Mouse (Mus musculus): ENCODE measurements around the gene Tbc1d15. TPM values are rescaled to one million over a fixed set of nuclear protein-coding genes. Genes with fewer than 3 reads are reported as not detected.

The Tbc1d15 gene
- polyA plus RNA-seq (2014; fragmentation: Illumina TruSeq; extraction: RNeasy Lipid Tissue Mini Kit (QIAGEN cat#74804); ENCODE audit: low read depth, low replicate concordance): 261 TPM

GRCm38 (mm10) chr10:115251088-115251934 lies at the start of gene Tbc1d15:
TSS of gene Tbc1d15 (minus strand) at chr10:115251467.

DNA sequence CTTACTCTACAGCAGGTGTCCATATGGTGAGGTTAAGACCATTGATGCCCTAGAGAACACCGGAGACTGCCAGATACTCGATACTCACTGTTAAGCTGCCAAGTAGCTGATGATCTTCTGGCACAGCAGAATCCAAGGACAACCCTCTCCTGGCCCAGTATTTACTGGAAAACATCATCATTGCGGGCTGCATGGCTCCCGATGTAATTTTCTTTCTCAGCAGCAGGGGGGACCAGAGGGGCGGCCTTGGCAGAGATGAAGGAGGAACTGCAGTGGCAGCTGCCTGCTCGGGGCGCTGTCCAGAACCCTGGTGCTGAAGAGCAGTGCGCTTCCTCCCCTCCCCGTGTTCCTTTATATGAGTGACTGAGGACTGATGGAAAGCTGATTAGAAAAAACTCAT lies 66.6 kb downstream of the Tbc1d15 start, which contains the start of gene Tph2:
Gene Tph2 (minus strand): TSS at position 326 of the 400 bp plus-strand sequence.

Other genes with a start within 250 kb of the Tbc1d15 start
- gene Tph2, start 66.4 kb downstream of the Tbc1d15 start, polyA plus RNA-seq (2014; fragmentation: Illumina TruSeq; extraction: RNeasy Lipid Tissue Mini Kit (QIAGEN cat#74804); ENCODE audit: low read depth, low replicate concordance): 0.20 TPM
- gene Rab21, start 64.1 kb upstream of the Tbc1d15 start, polyA plus RNA-seq (2014; fragmentation: Illumina TruSeq; extraction: RNeasy Lipid Tissue Mini Kit (QIAGEN cat#74804); ENCODE audit: low read depth, low replicate concordance): 17.7 TPM
- gene Tmem19, start 111.0 kb upstream of the Tbc1d15 start, polyA plus RNA-seq (2014; fragmentation: Illumina TruSeq; extraction: RNeasy Lipid Tissue Mini Kit (QIAGEN cat#74804); ENCODE audit: low read depth, low replicate concordance): 10.7 TPM
- gene Thap2, start 133.0 kb upstream of the Tbc1d15 start, polyA plus RNA-seq (2014; fragmentation: Illumina TruSeq; extraction: RNeasy Lipid Tissue Mini Kit (QIAGEN cat#74804); ENCODE audit: low read depth, low replicate concordance): 5.2 TPM
- gene Zfc3h1, start 133.5 kb upstream of the Tbc1d15 start, polyA plus RNA-seq (2014; fragmentation: Illumina TruSeq; extraction: RNeasy Lipid Tissue Mini Kit (QIAGEN cat#74804); ENCODE audit: low read depth, low replicate concordance): 136 TPM

All from testis, adult 10 weeks (tissue).